Mouse (Mus musculus) midbrain, embryonic 15.5 days (tissue): ENCODE data around the gene Astl. TPM values are rescaled to one million over a fixed set of nuclear protein-coding genes. Genes with fewer than 3 reads are reported as not detected.

ENCODE experiments used
- ATAC-seq: fragments of 200-750 bp; cut with Nextera tagmentation; replicated peaks from 2 replicates; pipeline ENCODE4 v1.8.0; 2017; ENCODE audit warnings: moderate TSS enrichment
- H3K27ac ChIP-seq: fragments of 300-500 bp; sonication (generic); 2 replicates; pipeline ENCODE4 v1.5.1; 2015; ENCODE audit warnings: mild to moderate bottlenecking, inconsistent platforms
- H3K27me3 ChIP-seq: fragments of 300-500 bp; sonication (generic); replicated peaks from 2 replicates; pipeline ENCODE4 v1.6.1; 2015; ENCODE audit warnings: inconsistent platforms
- H3K36me3 ChIP-seq: fragments of 300-500 bp; sonication (generic); replicated peaks from 2 replicates; pipeline ENCODE4 v1.6.1; 2015; ENCODE audit warnings: inconsistent platforms
- H3K4me1 ChIP-seq: fragments of 300-500 bp; sonication (generic); 2 replicates; pipeline ENCODE4 v1.6.1; 2015; ENCODE audit warnings: inconsistent platforms
- H3K4me2 ChIP-seq: fragments of 300-500 bp; sonication (generic); 2 replicates; pipeline ENCODE4 v1.6.1; 2015; ENCODE audit warnings: inconsistent platforms, mild to moderate bottlenecking, moderate library complexity
- H3K4me3 ChIP-seq: fragments of 300-500 bp; sonication (generic); 2 replicates; pipeline ENCODE4 v1.5.1; 2015; ENCODE audit warnings: mild to moderate bottlenecking, inconsistent platforms
- H3K9ac ChIP-seq: fragments of 300-500 bp; sonication (generic); 2 replicates; pipeline ENCODE4 v1.6.1; 2015; ENCODE audit warnings: mild to moderate bottlenecking, inconsistent platforms
- H3K9me3 ChIP-seq: fragments of 300-500 bp; sonication (generic); 2 replicates; pipeline ENCODE4 v1.6.1; 2016; ENCODE audit warnings: inconsistent platforms
- WGBS: fragments of 180-500 bp; shearing (Covaris S2); methylation state at CpG from one replicate; pipeline ENCODE4 v1.1.7; 2015; ENCODE audit warnings: mixed read lengths; 5-methylcytosine and 5-hydroxymethylcytosine counted together
- polyA plus RNA-seq: library from polyadenylated mRNA; unstranded; fragments of >200 nt; fragmentation: Nextera tagmentation; extraction: Ambion mirVana; gene quantifications from 2 replicates; pipeline ENCODE4 v1.2.1, GENCODE M21; 2015

The Astl gene
- polyA plus RNA-seq, 1 experiment from 2014 or later = not detected

- no peak for ATAC-seq
- H3K9ac ChIP-seq = no peak overlapping the region
- H3K9me3 ChIP-seq = no peaks in the 10 kb centered on the region
- WGBS = 88% methylated on average over 5 of the region's 5 CpGs
- H3K36me3 ChIP-seq = no peaks in the 10 kb centered on the region
- no peak overlapping the region for H3K27ac ChIP-seq
- H3K27me3 ChIP-seq = no peaks in the 10 kb centered on the region
- no peak overlapping the region for H3K4me3 ChIP-seq
- no peak overlapping the region for H3K4me2 ChIP-seq
- H3K4me1 ChIP-seq = no peaks in the 10 kb centered on the region
These were observed 56.2 kb downstream of the Astl start for GRCm38 (mm10) chr2:127394606-127395161.

GRCm38 (mm10) chr2:127398738-127399137, 60.3 kb downstream of the Astl start:
- Histone ChIP-seq H3K4me3 (no peak overlapping the region), H3K4me2 (no peak overlapping the region), H3K9me3 (no peaks in the 10 kb centered on the region), H3K27me3 (no peaks in the 10 kb centered on the region), H3K9ac (no peak overlapping the region), H3K36me3 (no peaks in the 10 kb centered on the region), H3K27ac (no peak overlapping the region), H3K4me1 (no peaks in the 10 kb centered on the region)
- WGBS = 92% methylated on average over 7 of the region's 7 CpGs
- no peak for ATAC-seq

Other genes with a start within 250 kb of the Astl start
- 13.1 and 13.9 TPM in 2 replicates for gene Ncaph, start 204.7 kb upstream of the Astl start, polyA plus RNA-seq
- gene Itpripl1, start 195.2 kb upstream of the Astl start, polyA plus RNA-seq = 7.6 and 7.7 TPM in 2 replicates
- gene 1810024B03Rik, start 130.4 kb upstream of the Astl start, polyA plus RNA-seq = 1.0 TPM in 2 replicates
- gene Snrnp200, start 130.3 kb upstream of the Astl start, polyA plus RNA-seq = 58.1 and 58.8 TPM in 2 replicates
- gene Ciao1, start 90.8 kb upstream of the Astl start, polyA plus RNA-seq = 56.9 and 62.6 TPM in 2 replicates
- gene Tmem127, start 90.7 kb upstream of the Astl start, polyA plus RNA-seq = 55.2 and 57.2 TPM in 2 replicates
- 90.8 and 94.4 TPM in 2 replicates for gene Stard7, start 68.4 kb upstream of the Astl start, polyA plus RNA-seq
- 11.0 TPM in 2 replicates for gene Dusp2, start 2.5 kb upstream of the Astl start, polyA plus RNA-seq
- gene Adra2b, start 24.6 kb downstream of the Astl start, polyA plus RNA-seq = 0.19 and 0.34 TPM in 2 replicates
- gene Gpat2, start 86.6 kb downstream of the Astl start, polyA plus RNA-seq = 0.21 and 0.24 TPM in 2 replicates
- 31.8 and 35.8 TPM in 2 replicates for gene Fahd2a, start 105.9 kb downstream of the Astl start, polyA plus RNA-seq
- 8.9 and 10.0 TPM in 2 replicates for gene Kcnip3, start 183.5 kb downstream of the Astl start, polyA plus RNA-seq
- 0.06 and 0.14 TPM in 2 replicates for gene Prom2, start 202.8 kb downstream of the Astl start, polyA plus RNA-seq
- 8.0 and 8.4 TPM in 2 replicates for gene Zfp661, start 248.5 kb downstream of the Astl start, polyA plus RNA-seq
- 145 and 151 TPM in 2 replicates for gene Mrps5, start 248.6 kb downstream of the Astl start, polyA plus RNA-seq